Mouse (Mus musculus) liver, embryonic 14.5 days (tissue): ENCODE measurements around the gene Vsig1. TPM values are rescaled to one million over a fixed set of nuclear protein-coding genes. Genes with fewer than 3 reads are reported as not detected.

ENCODE experiments used
- ATAC-seq: fragments of 200-750 bp; cut with Nextera tagmentation; 2 replicates; pipeline ENCODE4 v1.8.0; 2017; ENCODE audit warnings: moderate number of reproducible peaks, mild to moderate bottlenecking, moderate library complexity; ENCODE audit not compliant: insufficient read depth
- DNase-seq, 3 experiments: peaks; one replicate each; pipeline ENCODE4 v3.0.0-alpha.2; 2012 to 2013; ENCODE audit warnings: low read depth in 3 of 3, low spot score in 3 of 3
- H3K27ac ChIP-seq: fragments of 300-500 bp; sonication (generic); 2 replicates; pipeline ENCODE4 v1.5.1; 2014; ENCODE audit warnings: moderate library complexity, mild to moderate bottlenecking, control low read depth, inconsistent platforms
- H3K27me3 ChIP-seq: fragments of 300-500 bp; sonication (generic); 2 replicates; pipeline ENCODE4 v1.6.1; 2014; ENCODE audit warnings: mild to moderate bottlenecking, low read length, moderate library complexity; ENCODE audit not compliant: control insufficient read depth, insufficient read depth
- H3K36me3 ChIP-seq: fragments of 300-500 bp; sonication (generic); replicated peaks from 2 replicates; pipeline ENCODE4 v1.6.1; 2014; ENCODE audit warnings: low read depth; ENCODE audit not compliant: control insufficient read depth, insufficient read depth
- H3K4me1 ChIP-seq, 2 experiments: fragments of 200-500 bp in 1 of 2; fragments of 300-500 bp in 1 of 2; sonication (generic) in 1 of 2; replicated peaks; 2 replicates each; pipeline ENCODE4 v1.6.1; 2012 to 2014; ENCODE audit warnings: antibody characterized with exemption in 1 of 2, inconsistent platforms in 1 of 2, low read length in 1 of 2; ENCODE audit not compliant: control insufficient read depth in 2 of 2, insufficient read depth in 2 of 2
- H3K4me2 ChIP-seq: fragments of 300-500 bp; sonication (generic); 2 replicates; pipeline ENCODE4 v1.6.1; 2014; ENCODE audit warnings: low read depth, mild to moderate bottlenecking, control low read depth, moderate library complexity
- H3K4me3 ChIP-seq, 2 experiments: fragments of 200-500 bp in 1 of 2; fragments of 300-500 bp in 1 of 2; sonication (generic) in 1 of 2; 2 replicates each; pipeline ENCODE4 v1.5.1; 2012 to 2014; ENCODE audit warnings: low read depth in 2 of 2, low read length in 2 of 2, mild to moderate bottlenecking in 2 of 2, control low read depth in 1 of 2, inconsistent platforms in 1 of 2, moderate library complexity in 1 of 2; ENCODE audit not compliant: insufficient read depth in 1 of 2
- H3K9ac ChIP-seq: fragments of 300-500 bp; sonication (generic); replicated peaks from 2 replicates; pipeline ENCODE4 v1.6.1; 2014; ENCODE audit warnings: mild to moderate bottlenecking, control low read depth, moderate library complexity
- H3K9me3 ChIP-seq: fragments of 300-500 bp; sonication (generic); 2 replicates; pipeline ENCODE4 v1.6.1; 2016; ENCODE audit warnings: low read length, mixed read lengths; ENCODE audit not compliant: control insufficient read depth
- CTCF ChIP-seq: IDR thresholded peaks from 2 replicates; pipeline ENCODE4 v1.5.1; 2016; ENCODE audit warnings: antibody characterized with exemption, low read depth, control low read depth
- EP300 ChIP-seq: IDR thresholded peaks from 2 replicates; pipeline ENCODE4 v1.6.1; 2016; ENCODE audit warnings: antibody characterized with exemption, low read depth
- WGBS: fragments of 180-500 bp; shearing (Covaris S2); extraction: QIAGEN DNeasy Blood & Tissue Kit; methylation state at CpG from one replicate; pipeline ENCODE4 v1.1.7; 2014; ENCODE audit not compliant: insufficient replicate concordance; 5-methylcytosine and 5-hydroxymethylcytosine counted together
- polyA plus RNA-seq, 2 experiments: library from polyadenylated mRNA; depleted of rRNA in 1 of 2; stranded (reverse) in 1 of 2; unstranded in 1 of 2; fragments of >200 nt; fragmentation: Nextera tagmentation in 1 of 2; extraction: Ambion mirVana in 1 of 2; gene quantifications; 2 replicates each; pipeline versions ENCODE4 v1.2.1 to v1.2.3; 2012 to 2014

Gene Vsig1
- polyA plus RNA-seq (2012; rRNA removed) (0.03 TPM in 1 of 2 replicates, not detected in the other), polyA plus RNA-seq (2014; fragmentation: Nextera tagmentation; extraction: Ambion mirVana) (0.04 TPM in 1 of 2 replicates, not detected in the other)

DNA sequence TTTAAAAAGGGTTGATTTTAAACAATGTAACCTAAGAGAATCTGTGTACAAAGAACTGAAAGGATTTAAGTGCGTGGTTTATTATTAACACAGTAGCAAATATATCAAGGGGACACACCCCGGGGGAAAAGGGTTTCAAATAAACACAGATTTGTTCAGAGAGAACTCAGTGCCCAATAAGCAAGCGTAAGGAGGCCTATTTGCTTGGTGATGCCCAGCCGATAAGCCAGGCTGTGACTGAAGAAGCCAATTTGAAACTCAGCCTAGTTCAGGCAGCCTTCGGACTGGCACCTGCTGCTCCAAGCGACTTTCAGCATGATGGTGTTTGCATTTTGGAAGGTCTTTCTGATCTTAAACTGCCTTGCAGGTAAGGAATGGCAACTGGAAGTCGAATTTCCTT, at the start of gene Vsig1:
Vsig1 (plus strand) TSS at position 249 of the 400 bp plus-strand sequence.
- Histone ChIP-seq H3K27me3 (no peaks in the 10 kb centered on the region), H3K4me2 (no peak within 1 kb of the TSS), H3K4me1 (no peaks in the 10 kb centered on the region), H3K9ac (no peak within 1 kb of the TSS), H3K36me3 (no peaks in the 10 kb centered on the region), H3K4me3 (no peak within 1 kb of the TSS), H3K9me3 (no peaks in the 10 kb centered on the region), H3K27ac (no peak within 1 kb of the TSS)
- TF ChIP-seq CTCF: no peak
- TF ChIP-seq EP300: no peak
- 51% methylated on average over 7 of the region's 7 CpGs for WGBS
- ATAC-seq (no peak), DNase-seq (no peak)

DNA sequence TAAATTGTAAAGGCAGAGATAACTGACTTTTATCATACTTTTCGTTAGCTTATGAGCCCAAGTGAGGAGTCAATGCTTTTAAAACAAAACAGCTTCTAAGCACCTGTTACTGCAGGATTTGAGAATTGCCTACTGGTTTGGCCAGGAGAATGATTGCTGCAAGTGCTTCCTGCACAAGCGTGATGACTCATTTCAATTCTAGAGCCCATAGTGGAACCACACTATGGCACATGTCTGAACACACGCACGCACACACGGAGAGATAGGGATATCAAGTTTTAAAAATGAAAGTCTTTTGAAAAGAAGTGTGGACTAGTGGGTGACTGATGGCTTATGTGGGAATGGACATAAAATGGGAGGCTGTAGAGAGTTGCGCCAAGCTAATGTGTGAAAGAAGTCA, 44.6 kb upstream of the Vsig1 start:
- no peak overlapping the region for H3K4me3 ChIP-seq
- H3K4me2 ChIP-seq: no peak overlapping the region
- no peak for TF ChIP-seq EP300
- no peak for TF ChIP-seq CTCF
- H3K36me3 ChIP-seq: no peaks in the 10 kb centered on the region
- H3K9ac ChIP-seq: no peak overlapping the region
- H3K27me3 ChIP-seq: no peaks in the 10 kb centered on the region
- no peak for DNase-seq
- WGBS: 66% methylated on average over 6 of the region's 6 CpGs
- no peaks in the 10 kb centered on the region for H3K4me1 ChIP-seq
- H3K27ac ChIP-seq: no peak overlapping the region
- no peaks in the 10 kb centered on the region for H3K9me3 ChIP-seq
- ATAC-seq: no peak

DNA sequence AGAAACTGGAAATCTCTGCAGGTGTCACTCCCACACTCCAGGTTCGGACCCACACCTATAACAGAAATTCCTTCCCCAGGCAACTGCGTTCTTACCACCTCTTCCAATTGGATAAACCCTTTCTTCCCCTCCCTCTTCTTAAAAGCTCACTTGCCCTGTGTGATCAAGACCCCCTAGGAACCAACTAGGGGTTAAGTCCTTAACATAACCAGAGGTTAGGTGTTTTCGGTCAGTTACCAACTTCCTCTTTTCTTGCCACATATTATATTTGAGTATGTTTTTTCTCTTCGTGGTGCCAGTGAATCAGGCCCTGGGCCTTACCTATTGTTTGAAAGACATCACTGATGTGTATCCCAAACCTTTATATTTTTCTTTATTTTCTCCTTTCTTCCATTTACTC, 44.0 kb upstream of the Vsig1 start:
- 42% methylated on average over 4 of the region's 4 CpGs for WGBS

GRCm38 (mm10) chrX:140887193-140887592, 20.2 kb upstream of the Vsig1 start:
- Histone ChIP-seq H3K9me3 (no peaks in the 10 kb centered on the region), H3K4me2 (no peak overlapping the region), H3K4me1 (no peaks in the 10 kb centered on the region), H3K27me3 (no peaks in the 10 kb centered on the region), H3K36me3 (no peaks in the 10 kb centered on the region), H3K27ac (no peak overlapping the region), H3K9ac (no peak overlapping the region), H3K4me3 (no peak overlapping the region)
- ATAC-seq (no peak), DNase-seq (no peak)
- 72% methylated on average over 2 of the region's 2 CpGs for WGBS
- TF ChIP-seq CTCF (no peak), EP300 (no peak)

More for the DNA sequence above, 44.0 kb upstream of the Vsig1 start:
- Histone ChIP-seq H3K9ac (no peak overlapping the region), H3K4me2 (no peak overlapping the region), H3K9me3 (no peaks in the 10 kb centered on the region), H3K4me3 (no peak overlapping the region), H3K36me3 (no peaks in the 10 kb centered on the region), H3K27me3 (no peaks in the 10 kb centered on the region), H3K4me1 (no peaks in the 10 kb centered on the region), H3K27ac (no peak overlapping the region)
- DNase-seq (no peak), ATAC-seq (no peak)
- no peak for TF ChIP-seq CTCF
- TF ChIP-seq EP300: no peak

- no peak for ATAC-seq
- no peak for TF ChIP-seq CTCF
- no peak for TF ChIP-seq EP300
- Histone ChIP-seq H3K9me3 (no peaks in the 10 kb centered on the region), H3K4me1 (no peaks in the 10 kb centered on the region), H3K4me2 (no peak overlapping the region), H3K4me3 (no peak overlapping the region), H3K9ac (no peak overlapping the region), H3K27ac (no peak overlapping the region), H3K27me3 (no peaks in the 10 kb centered on the region), H3K36me3 (no peaks in the 10 kb centered on the region)
- 50% methylated on average over 4 of the region's 4 CpGs for WGBS
- DNase-seq: no peak
Measured at GRCm38 (mm10) chrX:140891796-140892195, 15.6 kb upstream of the Vsig1 start.

- Histone ChIP-seq H3K4me2 (no peak overlapping the region), H3K27me3 (no peaks in the 10 kb centered on the region), H3K4me3 (no peak overlapping the region), H3K36me3 (no peaks in the 10 kb centered on the region), H3K27ac (no peak overlapping the region), H3K4me1 (no peaks in the 10 kb centered on the region), H3K9ac (no peak overlapping the region), H3K9me3 (no peaks in the 10 kb centered on the region)
- 48% methylated on average over 3 of the region's 3 CpGs for WGBS
- DNase-seq (no peak), ATAC-seq (no peak)
- TF ChIP-seq EP300: no peak
- TF ChIP-seq CTCF: no peak
Measured at GRCm38 (mm10) chrX:140903487-140903886, 3.9 kb upstream of the Vsig1 start.
